Mouse (Mus musculus) brain, embryonic 14.5 days (tissue): ENCODE measurements around the gene Dnm1l.

Source experiments
- CTCF ChIP-seq: fragments of 200-500 bp; IDR thresholded peaks from 2 replicates; pipeline ENCODE4 v1.5.1; 2012; ENCODE audit warnings: inconsistent platforms, mild to moderate bottlenecking, moderate library complexity, borderline replicate concordance; ENCODE audit not compliant: insufficient read depth, insufficient read length; ENCODE audit errors: extremely low read depth
- POLR2A ChIP-seq: fragments of 200-500 bp; IDR thresholded peaks from 2 replicates; pipeline ENCODE4 v1.6.1; 2012; ENCODE audit warnings: mild to moderate bottlenecking, inconsistent platforms, borderline replicate concordance; ENCODE audit not compliant: poor library complexity, insufficient read depth, insufficient read length, severe bottlenecking; ENCODE audit errors: extremely low read depth

DNA sequence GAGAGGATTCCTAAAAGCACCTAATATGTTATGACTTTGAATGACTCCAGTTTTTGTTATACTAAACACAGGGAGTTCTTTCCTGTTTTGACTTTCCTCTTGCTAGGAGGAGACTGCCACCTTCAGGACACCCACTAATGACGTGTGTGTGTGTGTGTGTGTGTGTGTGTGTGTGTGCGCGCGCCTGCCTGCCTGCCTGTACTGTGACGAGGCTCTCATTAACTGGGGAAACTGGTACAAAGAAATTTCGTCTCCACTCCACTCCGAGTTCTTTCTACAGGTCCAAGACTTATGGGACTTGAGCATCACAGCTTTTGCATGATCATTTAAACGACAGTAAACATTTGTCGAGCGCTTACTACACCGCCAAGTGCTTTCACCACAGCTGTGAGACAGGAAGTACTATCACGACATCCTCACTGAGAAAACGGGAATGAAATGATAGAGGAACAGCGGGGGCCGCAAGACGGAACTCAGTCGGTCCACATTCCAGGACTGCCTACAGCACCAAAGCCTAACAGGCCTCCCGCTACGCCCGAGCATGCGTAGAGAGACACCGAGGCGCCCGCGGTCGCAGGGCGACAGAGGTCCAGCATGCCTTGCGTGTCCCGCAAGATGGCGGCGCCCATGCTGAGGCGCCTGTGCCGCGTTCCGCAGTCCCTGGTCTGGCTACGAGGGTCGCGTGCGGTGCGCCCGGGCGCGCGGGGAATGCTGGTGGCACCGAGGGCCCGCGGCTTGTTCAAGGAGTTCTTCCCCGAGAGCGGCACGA is 56.2 kb downstream of the Dnm1l start, which contains the start of gene Yars2:
- TF ChIP-seq CTCF (peak; percentile 55; the same call in 1 of the 2 replicates), POLR2A (peak; percentile 95)
